Mouse (Mus musculus) cerebellum, postnatal 25 days (tissue): ENCODE measurements around the gene Asb9.
A peak's percentile ranks its signal among the peaks of the same experiment; 100 is the strongest.

Source experiments
- DNase-seq, 2 experiments: peaks; one replicate each; pipeline ENCODE4 v3.0.0; 2021; ENCODE audit warnings: mixed read lengths in 2 of 2

The Asb9 gene

GRCm38 (mm10) chrX:164505709-164506498 lies at the start of gene Asb9:
Gene Asb9, plus strand, starts transcription at chrX:164506327.
- no peak for DNase-seq

DNA sequence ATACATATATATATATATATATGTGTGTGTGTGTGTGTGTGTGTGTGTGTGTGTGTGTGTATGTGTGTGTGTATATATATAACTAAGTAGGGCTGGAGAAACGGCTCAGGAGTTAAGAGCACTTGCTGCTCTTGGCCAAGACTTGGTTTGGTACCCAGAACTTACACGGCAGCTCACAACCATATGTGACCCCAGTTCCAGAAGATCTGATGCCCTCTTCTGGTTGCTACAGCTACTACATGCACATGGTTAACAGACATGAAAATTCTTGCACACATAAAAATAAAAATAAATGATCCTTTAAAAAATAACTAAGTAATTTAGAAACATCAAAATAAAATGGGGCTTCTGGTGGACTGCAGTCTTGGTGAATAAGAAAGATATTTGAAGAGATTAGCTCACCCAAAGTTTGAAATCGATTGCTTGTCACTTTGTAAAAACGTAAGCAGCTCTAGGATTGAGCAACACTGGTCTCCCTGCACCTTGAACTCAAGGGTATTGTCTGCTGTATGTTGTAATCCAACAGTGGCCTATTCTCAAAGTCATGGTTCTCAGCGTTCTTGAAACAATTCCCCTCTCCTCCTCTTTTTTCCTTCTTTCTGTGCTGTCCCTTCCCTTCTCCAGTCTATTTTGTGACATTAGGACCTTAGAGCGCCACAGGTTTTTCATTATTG lies 46.8 kb upstream of the Asb9 start:
- DNase-seq, result no peak

DNA sequence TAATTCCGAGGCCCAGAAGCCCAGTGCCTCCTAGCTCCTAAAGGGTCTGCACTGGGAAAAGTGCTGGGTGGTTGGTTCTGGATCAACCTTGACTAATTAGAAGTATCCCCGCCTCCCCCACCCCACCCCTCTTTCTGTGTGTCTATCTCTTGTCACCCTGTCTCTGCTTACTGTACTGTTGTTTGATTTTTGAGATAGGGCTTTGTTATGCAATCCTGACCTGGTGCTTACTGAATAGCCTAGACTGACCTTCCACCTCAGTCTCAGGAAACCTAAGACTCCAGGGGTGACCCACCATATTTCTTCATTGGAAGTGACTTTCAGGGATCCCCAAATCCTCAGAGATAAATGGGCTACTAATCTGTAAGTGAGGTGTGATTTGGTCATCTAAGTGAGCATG lies 3.9 kb upstream of the Asb9 start:
- DNase-seq, result no peak

GRCm38 (mm10) chrX:164507068-164507467 lies 941 bp downstream of the Asb9 start:
- no peak for DNase-seq

DNA sequence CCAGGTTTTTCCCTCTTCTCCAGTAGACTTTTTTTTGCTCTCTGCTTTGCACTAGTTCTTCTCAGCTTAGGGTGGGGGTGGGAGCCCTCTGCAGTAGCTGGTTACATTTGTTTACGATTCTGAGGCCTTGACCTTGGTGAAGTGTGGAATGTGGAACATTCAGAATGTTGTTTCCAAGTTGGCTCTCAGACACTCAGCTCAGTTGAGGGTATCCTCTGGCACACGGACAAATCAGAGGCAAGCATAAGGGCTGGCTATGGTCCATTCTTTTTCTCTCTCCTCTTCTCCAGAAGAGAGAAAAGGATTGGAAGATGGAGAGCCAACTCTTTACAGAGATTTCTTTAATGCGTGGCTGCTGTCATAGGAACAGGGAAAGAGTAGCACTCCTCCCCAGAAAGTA lies 2.6 kb downstream of the Asb9 start:
- DNase-seq, result no peak

- DNase-seq, result no peak
Measured at GRCm38 (mm10) chrX:164522138-164522537, 16.0 kb downstream of the Asb9 start.

- DNase-seq, result no peak
Measured at GRCm38 (mm10) chrX:164526566-164526965, 20.4 kb downstream of the Asb9 start.

DNA sequence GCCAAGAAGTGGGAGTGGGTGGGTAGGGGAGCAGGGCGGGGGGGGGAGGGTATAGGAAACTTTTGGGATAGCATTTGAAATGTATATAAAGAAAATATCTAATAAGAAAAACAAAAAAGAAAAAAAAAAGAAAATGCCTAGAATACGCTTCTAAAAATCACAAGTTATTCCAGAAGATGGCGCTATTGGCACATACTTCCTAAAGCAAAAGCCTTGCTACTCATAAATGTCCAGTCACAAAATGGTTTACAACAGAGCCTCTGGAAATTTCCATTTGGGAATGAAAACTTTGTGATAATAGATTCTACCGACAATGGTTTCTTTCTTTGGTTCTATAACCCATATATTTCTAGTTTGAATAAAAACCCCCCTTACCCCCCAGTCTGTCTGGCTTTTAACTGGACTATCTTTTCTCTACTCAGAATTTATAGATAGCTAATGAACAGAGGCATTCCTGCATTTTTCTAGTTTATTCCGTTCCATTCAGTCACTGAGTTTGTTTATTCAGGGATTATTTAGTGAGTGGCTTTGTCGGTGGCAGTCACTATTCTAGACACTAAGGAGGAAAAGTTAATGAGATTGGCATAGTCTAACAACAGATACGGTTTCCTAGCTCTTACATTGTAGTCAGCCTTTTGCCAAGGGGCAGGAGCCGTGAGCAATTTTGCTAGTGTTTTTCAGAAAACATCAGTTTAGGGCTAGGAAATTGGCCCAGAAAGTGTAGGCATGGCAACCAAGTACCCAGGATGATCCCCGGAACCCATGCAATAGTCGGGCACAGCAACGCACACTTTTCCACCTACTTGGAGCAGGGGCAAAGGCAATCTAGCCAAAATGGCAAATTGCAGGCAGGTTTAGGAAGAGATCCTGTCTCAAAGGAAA lies 35.5 kb downstream of the Asb9 start:
- DNase-seq, result peak; percentile 4 to 5

DNA sequence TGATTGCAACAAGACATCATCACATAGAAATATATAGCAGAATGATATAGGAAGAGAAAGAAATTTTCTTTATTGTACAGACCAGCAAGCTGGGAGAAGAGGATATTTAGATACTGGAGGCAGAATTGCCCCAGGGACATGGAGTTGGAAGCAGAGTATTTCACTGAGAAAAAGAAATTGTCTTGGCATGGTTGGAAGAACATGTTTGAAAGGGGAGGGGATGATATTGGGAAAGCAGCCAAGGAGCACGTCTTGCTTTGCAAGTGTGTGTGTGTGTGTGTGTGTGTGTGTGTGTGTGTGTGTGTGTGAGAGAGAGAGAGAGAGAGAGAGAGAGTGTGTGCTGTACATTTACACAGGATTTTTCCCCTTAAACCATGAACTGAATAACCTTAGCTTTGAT lies 64.1 kb downstream of the Asb9 start:
- DNase-seq, result no peak

DNA sequence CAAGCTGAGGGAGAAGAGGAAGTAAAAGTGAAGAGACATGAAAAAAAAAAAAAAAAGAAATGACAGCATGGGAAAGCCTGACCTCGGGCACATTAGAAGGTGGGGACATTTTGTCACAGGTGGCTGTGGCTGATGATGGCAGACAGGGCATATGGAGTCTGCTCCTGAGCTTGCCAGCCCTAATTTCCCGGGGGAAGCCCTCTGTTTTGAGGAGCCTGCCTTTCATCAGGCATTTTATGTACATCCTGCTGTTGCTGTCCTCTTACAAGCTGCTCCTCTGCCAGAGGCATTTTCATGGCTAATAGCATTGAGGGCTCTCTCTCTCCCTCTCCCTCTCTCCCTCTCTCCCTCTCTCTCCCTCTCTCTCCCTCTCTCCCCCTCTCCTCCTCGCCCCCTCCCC lies 70.8 kb downstream of the Asb9 start:
- DNase-seq, result peak in 1 of 2 experiments; percentile 4
